Mouse (Mus musculus): ENCODE results near the gene Abcc3. TPM values are rescaled to one million over a fixed set of nuclear protein-coding genes. Genes with fewer than 3 reads are reported as not detected.
A peak's percentile ranks its signal among the peaks of the same experiment; 100 is the strongest.

Gene Abcc3
- polyA plus RNA-seq, 1 experiment from 2014 or later = 10.2 TPM

GRCm38 (mm10) chr11:94350337-94350736 lies 42.5 kb downstream of the Abcc3 start:
- H3K9me3 ChIP-seq (replicated peaks; ENCODE audit: control insufficient read depth, low read length) = no peaks in the 10 kb centered on the region
- H3K4me2 ChIP-seq (ENCODE audit: low read depth, low read length) = peak overlapping the region; percentile 28; the same call in 1 of the 2 replicates
- H3K27me3 ChIP-seq (ENCODE audit: control insufficient read depth, insufficient read depth, low read depth, low read length) = no peaks in the 10 kb centered on the region
- H3K4me1 ChIP-seq (ENCODE audit: control insufficient read depth, low read depth, low read length) = peaks cover 20% of the 10 kb centered on the region
- peak overlapping the region; percentile 69 for H3K27ac ChIP-seq (ENCODE audit: low read length)
- H3K4me3 ChIP-seq (ENCODE audit: low read depth, low read length) = no peak overlapping the region
- H3K36me3 ChIP-seq (ENCODE audit: control insufficient read depth, insufficient read depth) = no peaks in the 10 kb centered on the region
- peak; percentile 44 for ATAC-seq (ENCODE audit: low read depth)
- 0 out of 2 replicates have a peak overlapping the region, but pooled peaks have one; percentile 25 for H3K9ac ChIP-seq (ENCODE audit: low read depth, low read length)
- 18% methylated on average over 1 of the region's 1 CpGs for WGBS (ENCODE audit: insufficient replicate concordance)

GRCm38 (mm10) chr11:94349839-94350238 lies 43.0 kb downstream of the Abcc3 start:
- peaks cover 20% of the 10 kb centered on the region for H3K4me1 ChIP-seq (ENCODE audit: control insufficient read depth, low read depth, low read length)
- H3K36me3 ChIP-seq (ENCODE audit: control insufficient read depth, insufficient read depth) = no peaks in the 10 kb centered on the region
- H3K27ac ChIP-seq (ENCODE audit: low read length) = no peak overlapping the region; the same call in 1 of the 2 replicates
- H3K4me3 ChIP-seq (ENCODE audit: low read depth, low read length) = no peak overlapping the region
- H3K9ac ChIP-seq (ENCODE audit: low read depth, low read length) = no peak overlapping the region
- ATAC-seq (ENCODE audit: low read depth) = no peak
- no peaks in the 10 kb centered on the region for H3K27me3 ChIP-seq (ENCODE audit: control insufficient read depth, insufficient read depth, low read depth, low read length)
- H3K4me2 ChIP-seq (ENCODE audit: low read depth, low read length) = no peak overlapping the region
- H3K9me3 ChIP-seq (replicated peaks; ENCODE audit: control insufficient read depth, low read length) = no peaks in the 10 kb centered on the region
- 26% methylated on average over 2 of the region's 2 CpGs for WGBS (ENCODE audit: insufficient replicate concordance)

DNA sequence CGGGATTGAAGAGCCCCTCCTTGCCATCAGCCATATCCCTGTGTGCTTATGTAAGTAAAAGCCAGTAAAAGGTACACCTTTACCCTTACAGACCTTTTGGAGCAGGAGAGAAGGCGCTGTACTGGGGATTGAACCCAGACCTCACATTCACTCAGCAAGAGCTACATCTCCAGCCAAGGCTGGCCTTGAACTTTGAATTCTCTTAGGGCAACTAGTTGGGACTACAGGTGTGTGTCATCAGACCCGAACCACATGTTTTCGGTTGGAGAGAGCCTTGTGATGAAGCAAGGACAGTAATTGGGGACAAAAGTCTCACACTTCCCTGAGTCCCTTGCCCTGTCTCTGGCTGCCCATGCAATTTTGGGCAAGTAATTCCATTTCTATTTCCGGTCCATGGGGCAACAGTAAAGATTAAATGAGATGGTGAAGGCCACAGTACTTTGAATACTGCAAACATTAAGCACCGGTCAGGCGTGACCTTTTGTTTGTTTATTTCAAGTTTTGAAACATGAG lies 45.7 kb downstream of the Abcc3 start:
- H3K27me3 ChIP-seq (ENCODE audit: control insufficient read depth, insufficient read depth, low read depth, low read length) = no peaks in the 10 kb centered on the region
- no peak overlapping the region for H3K27ac ChIP-seq (ENCODE audit: low read length)
- no peaks in the 10 kb centered on the region for H3K9me3 ChIP-seq (replicated peaks; ENCODE audit: control insufficient read depth, low read length)
- no peak overlapping the region for H3K4me2 ChIP-seq (ENCODE audit: low read depth, low read length)
- peaks cover 30% of the 10 kb centered on the region for H3K4me1 ChIP-seq (ENCODE audit: control insufficient read depth, low read depth, low read length)
- ATAC-seq (ENCODE audit: low read depth) = no peak
- 62% methylated on average over 7 of the region's 7 CpGs for WGBS (ENCODE audit: insufficient replicate concordance)
- no peak overlapping the region for H3K4me3 ChIP-seq (ENCODE audit: low read depth, low read length)
- H3K9ac ChIP-seq (ENCODE audit: low read depth, low read length) = no peak overlapping the region
- no peaks in the 10 kb centered on the region for H3K36me3 ChIP-seq (ENCODE audit: control insufficient read depth, insufficient read depth)

DNA sequence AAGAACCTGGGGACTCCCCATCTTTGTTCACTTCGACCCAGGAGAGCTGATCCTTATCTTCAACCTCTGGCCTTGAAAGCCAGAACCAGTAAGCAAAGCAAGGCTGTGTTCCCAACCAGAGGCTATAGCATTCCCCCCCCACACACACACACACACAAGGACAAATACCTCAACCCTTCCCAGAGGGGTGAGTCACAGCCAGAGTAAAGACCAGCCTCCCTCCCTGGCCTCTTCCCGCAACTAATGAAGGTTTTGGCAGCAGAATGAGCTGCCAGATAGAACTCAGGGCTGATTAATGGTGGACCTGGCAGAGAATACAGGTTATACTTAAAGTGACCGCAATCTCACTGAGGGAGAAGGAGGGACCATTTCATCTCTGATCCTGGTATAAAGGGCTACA lies 46.2 kb downstream of the Abcc3 start:
- WGBS (ENCODE audit: insufficient replicate concordance) = 45% methylated on average over 3 of the region's 3 CpGs
- ATAC-seq (ENCODE audit: low read depth) = no peak
- Histone ChIP-seq H3K27ac (ENCODE audit: low read length) (no peak overlapping the region), H3K9me3 (replicated peaks; ENCODE audit: control insufficient read depth, low read length) (no peaks in the 10 kb centered on the region), H3K9ac (ENCODE audit: low read depth, low read length) (no peak overlapping the region), H3K36me3 (ENCODE audit: control insufficient read depth, insufficient read depth) (no peaks in the 10 kb centered on the region), H3K27me3 (ENCODE audit: control insufficient read depth, insufficient read depth, low read depth, low read length) (no peaks in the 10 kb centered on the region), H3K4me1 (ENCODE audit: control insufficient read depth, low read depth, low read length) (peaks cover 33% of the 10 kb centered on the region), H3K4me2 (ENCODE audit: low read depth, low read length) (no peak overlapping the region), H3K4me3 (ENCODE audit: low read depth, low read length) (no peak overlapping the region)

- no peaks in the 10 kb centered on the region for H3K27me3 ChIP-seq (ENCODE audit: control insufficient read depth, insufficient read depth, low read depth, low read length)
- peaks cover 26% of the 10 kb centered on the region for H3K4me1 ChIP-seq (ENCODE audit: control insufficient read depth, low read depth, low read length)
- H3K27ac ChIP-seq (ENCODE audit: low read length) = no peak overlapping the region
- 71% methylated on average over 10 of the region's 10 CpGs for WGBS (ENCODE audit: insufficient replicate concordance)
- no peak for ATAC-seq (ENCODE audit: low read depth)
- H3K4me2 ChIP-seq (ENCODE audit: low read depth, low read length) = no peak overlapping the region
- no peaks in the 10 kb centered on the region for H3K36me3 ChIP-seq (ENCODE audit: control insufficient read depth, insufficient read depth)
- no peak overlapping the region for H3K4me3 ChIP-seq (ENCODE audit: low read depth, low read length)
- no peaks in the 10 kb centered on the region for H3K9me3 ChIP-seq (replicated peaks; ENCODE audit: control insufficient read depth, low read length)
- H3K9ac ChIP-seq (ENCODE audit: low read depth, low read length) = no peak overlapping the region
These were observed 46.9 kb downstream of the Abcc3 start for GRCm38 (mm10) chr11:94345926-94346325.

- no peak overlapping the region for H3K27ac ChIP-seq (ENCODE audit: low read length)
These were observed 48.3 kb downstream of the Abcc3 start for GRCm38 (mm10) chr11:94344470-94344869.

DNA sequence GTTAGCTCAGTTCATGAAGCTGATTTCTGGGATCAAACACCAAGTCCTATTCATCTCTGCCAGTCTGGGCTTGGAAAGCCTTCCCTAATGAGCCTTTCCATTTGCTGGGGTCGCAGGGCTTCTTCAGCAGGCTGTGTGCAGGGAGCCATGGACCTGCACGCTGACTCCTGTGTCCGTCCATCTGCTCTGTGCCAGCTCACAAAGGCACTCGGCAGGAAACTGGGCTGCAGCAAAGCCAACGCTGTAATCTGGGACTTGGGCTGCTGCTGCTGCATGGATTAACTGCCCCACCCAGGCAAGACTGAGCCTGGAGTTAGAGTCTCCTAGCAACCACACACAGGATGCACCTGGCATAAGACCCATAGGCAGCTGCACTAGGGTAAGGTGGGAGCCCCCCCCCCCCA lies 48.8 kb downstream of the Abcc3 start:
- 48% methylated on average over 5 of the region's 5 CpGs for WGBS (ENCODE audit: insufficient replicate concordance)
- no peak overlapping the region for H3K4me3 ChIP-seq (ENCODE audit: low read depth, low read length)
- ATAC-seq (ENCODE audit: low read depth) = no peak

More at GRCm38 (mm10) chr11:94344470-94344869, 48.3 kb downstream of the Abcc3 start:
- Histone ChIP-seq H3K36me3 (ENCODE audit: control insufficient read depth, insufficient read depth) (peaks cover 4% of the 10 kb centered on the region; the same call in 1 of the 2 replicates), H3K9me3 (replicated peaks; ENCODE audit: control insufficient read depth, low read length) (no peaks in the 10 kb centered on the region), H3K27me3 (ENCODE audit: control insufficient read depth, insufficient read depth, low read depth, low read length) (no peaks in the 10 kb centered on the region), H3K4me3 (ENCODE audit: low read depth, low read length) (no peak overlapping the region), H3K4me1 (ENCODE audit: control insufficient read depth, low read depth, low read length) (peaks cover 13% of the 10 kb centered on the region), H3K9ac (ENCODE audit: low read depth, low read length) (no peak overlapping the region), H3K4me2 (ENCODE audit: low read depth, low read length) (no peak overlapping the region)
- WGBS (ENCODE audit: insufficient replicate concordance) = 50% methylated on average over 1 of the region's 1 CpGs
- no peak for ATAC-seq (ENCODE audit: low read depth)

GRCm38 (mm10) chr11:94342114-94342905 lies 50.5 kb downstream of the Abcc3 start:
- no peak overlapping the region for H3K4me2 ChIP-seq (ENCODE audit: low read depth, low read length)
- peaks cover 13% of the 10 kb centered on the region for H3K4me1 ChIP-seq (ENCODE audit: control insufficient read depth, low read depth, low read length)
- no peak overlapping the region for H3K9ac ChIP-seq (ENCODE audit: low read depth, low read length)
- no peaks in the 10 kb centered on the region for H3K9me3 ChIP-seq (replicated peaks; ENCODE audit: control insufficient read depth, low read length)
- no peak for ATAC-seq (ENCODE audit: low read depth)
- 50% methylated on average over 13 of the region's 13 CpGs for WGBS (ENCODE audit: insufficient replicate concordance)
- no peaks in the 10 kb centered on the region for H3K27me3 ChIP-seq (ENCODE audit: control insufficient read depth, insufficient read depth, low read depth, low read length)
- peaks cover 9% of the 10 kb centered on the region for H3K36me3 ChIP-seq (ENCODE audit: control insufficient read depth, insufficient read depth)
- no peak overlapping the region for H3K4me3 ChIP-seq (ENCODE audit: low read depth, low read length)
- H3K27ac ChIP-seq (ENCODE audit: low read length) = no peak overlapping the region

More for the DNA sequence above, 48.8 kb downstream of the Abcc3 start:
- peaks cover 4% of the 10 kb centered on the region; the same call in 1 of the 2 replicates for H3K36me3 ChIP-seq (ENCODE audit: control insufficient read depth, insufficient read depth)
- no peak overlapping the region for H3K9ac ChIP-seq (ENCODE audit: low read depth, low read length)
- no peaks in the 10 kb centered on the region for H3K9me3 ChIP-seq (replicated peaks; ENCODE audit: control insufficient read depth, low read length)
- no peaks in the 10 kb centered on the region for H3K27me3 ChIP-seq (ENCODE audit: control insufficient read depth, insufficient read depth, low read depth, low read length)
- no peak overlapping the region for H3K4me2 ChIP-seq (ENCODE audit: low read depth, low read length)
- H3K27ac ChIP-seq (ENCODE audit: low read length) = no peak overlapping the region
- H3K4me1 ChIP-seq (ENCODE audit: control insufficient read depth, low read depth, low read length) = peaks cover 13% of the 10 kb centered on the region
